Mouse (Mus musculus): Measurements from ENCODE around the gene Hdc. TPM values are rescaled to one million over a fixed set of nuclear protein-coding genes. Genes with fewer than 3 reads are reported as not detected.

Hdc gene
- total RNA-seq, 2 experiments from 2014 or later, result 51.3 to 90.2 TPM

- ATAC-seq (replicated peaks; ENCODE audit: poor library complexity), result peak; percentile 68
Measured at GRCm38 (mm10) chr2:126601918-126602600, 17.0 kb downstream of the Hdc start.

DNA sequence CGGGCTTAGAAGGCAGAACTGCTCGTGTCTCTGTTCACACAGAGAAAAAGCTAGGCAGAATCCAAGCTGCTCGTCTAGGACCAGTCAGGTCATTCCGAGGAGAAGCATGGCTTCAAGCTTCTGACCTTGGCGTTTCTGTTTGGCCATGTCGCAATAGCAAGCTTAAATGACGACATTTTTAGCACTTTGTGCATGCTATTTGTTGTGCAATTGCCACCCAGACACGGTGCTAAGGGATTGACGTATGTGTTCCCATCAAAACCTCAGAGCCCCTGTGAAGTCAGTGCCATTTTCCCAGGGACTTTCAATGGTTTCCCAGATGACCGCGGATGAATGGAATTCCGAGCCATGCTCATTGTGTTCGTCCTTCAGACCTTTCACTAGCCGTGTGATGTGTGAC, 18.6 kb downstream of the Hdc start:
- ATAC-seq (replicated peaks; ENCODE audit: poor library complexity), result peak; percentile 38

- peak; percentile 54 for ATAC-seq (replicated peaks; ENCODE audit: poor library complexity)
Measured at GRCm38 (mm10) chr2:126599005-126599404, 20.1 kb downstream of the Hdc start.

GRCm38 (mm10) chr2:126598359-126598758, 20.7 kb downstream of the Hdc start:
- no peak for ATAC-seq (replicated peaks; ENCODE audit: poor library complexity)

DNA sequence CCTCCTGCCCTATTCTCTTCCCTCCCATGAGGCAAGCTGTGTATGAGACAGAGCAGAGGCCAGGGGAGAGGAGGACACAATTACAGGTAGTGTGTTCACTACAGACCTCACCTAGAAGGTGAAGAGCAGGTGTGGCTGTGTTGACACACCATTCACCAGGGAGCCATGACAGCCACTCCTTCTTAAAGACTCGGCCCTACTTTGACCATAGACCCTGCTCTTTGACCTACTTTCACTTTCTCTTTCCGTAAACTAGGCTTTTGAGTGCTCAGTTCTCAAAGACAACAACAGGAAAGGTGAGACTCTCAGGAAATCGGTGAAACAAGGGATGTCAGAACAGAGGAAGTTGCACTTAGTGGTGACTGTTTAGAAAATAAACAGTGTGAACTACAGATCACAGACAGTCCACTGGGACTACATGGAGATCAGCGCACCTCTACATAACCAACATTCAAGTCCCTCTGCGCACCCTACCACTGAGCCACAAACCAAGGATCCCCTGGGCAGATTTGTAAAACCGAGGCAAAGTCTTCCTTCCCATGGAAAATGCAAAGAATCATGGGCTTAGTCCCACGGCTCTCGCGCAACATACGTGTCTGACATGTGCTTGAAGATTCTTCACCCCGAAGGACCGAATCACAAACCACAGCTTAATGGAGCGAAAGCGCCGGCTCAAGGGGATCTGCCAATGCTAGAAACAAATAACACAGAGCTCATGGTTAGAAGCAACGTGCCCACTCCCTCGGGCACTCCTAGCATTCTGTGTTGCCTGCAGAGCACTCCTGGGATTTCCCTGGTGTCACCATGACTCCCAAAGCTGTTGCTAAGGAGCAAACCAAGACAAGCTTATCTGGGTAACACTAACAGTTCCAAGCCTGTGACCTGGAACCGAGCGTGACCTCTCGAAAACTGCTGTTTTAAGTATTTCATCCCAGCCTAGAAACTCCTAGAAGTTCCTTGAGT, 21.5 kb downstream of the Hdc start:
- no peak for ATAC-seq (replicated peaks; ENCODE audit: poor library complexity)

DNA sequence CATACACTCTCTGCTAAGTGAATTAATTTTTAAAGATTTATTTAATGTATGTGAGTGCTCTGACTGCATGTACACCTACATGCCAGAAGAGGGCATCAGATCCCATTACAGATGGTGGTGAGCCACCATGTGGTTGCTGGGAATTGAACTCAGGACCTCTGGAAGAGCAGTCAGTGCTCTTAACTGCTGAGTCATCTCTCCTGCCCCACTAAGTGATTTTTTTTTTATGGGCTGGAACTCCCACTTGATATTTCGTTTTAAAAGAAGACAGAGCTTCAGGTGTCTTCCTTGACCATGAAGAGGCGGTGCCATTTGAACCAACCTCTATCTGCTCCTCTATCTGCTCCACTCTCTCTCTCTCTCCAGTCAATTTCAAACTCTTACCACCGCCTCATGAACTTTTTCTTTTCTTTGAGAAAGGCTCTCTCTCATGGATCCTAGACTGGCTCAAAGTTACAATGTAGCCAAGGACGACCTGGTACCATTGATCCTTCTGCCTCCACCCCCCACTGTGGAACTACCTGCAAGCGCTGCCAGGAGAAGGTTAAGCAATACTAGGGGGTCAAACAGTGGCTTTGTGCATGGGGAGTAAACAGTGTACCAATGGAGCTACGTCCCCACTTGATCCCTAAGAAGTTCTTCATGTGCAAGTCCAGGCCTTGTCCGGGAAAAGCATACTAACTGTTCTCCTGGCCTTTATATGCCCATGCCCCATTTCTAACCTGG, 22.6 kb downstream of the Hdc start:
- ATAC-seq (replicated peaks; ENCODE audit: poor library complexity), result no peak

DNA sequence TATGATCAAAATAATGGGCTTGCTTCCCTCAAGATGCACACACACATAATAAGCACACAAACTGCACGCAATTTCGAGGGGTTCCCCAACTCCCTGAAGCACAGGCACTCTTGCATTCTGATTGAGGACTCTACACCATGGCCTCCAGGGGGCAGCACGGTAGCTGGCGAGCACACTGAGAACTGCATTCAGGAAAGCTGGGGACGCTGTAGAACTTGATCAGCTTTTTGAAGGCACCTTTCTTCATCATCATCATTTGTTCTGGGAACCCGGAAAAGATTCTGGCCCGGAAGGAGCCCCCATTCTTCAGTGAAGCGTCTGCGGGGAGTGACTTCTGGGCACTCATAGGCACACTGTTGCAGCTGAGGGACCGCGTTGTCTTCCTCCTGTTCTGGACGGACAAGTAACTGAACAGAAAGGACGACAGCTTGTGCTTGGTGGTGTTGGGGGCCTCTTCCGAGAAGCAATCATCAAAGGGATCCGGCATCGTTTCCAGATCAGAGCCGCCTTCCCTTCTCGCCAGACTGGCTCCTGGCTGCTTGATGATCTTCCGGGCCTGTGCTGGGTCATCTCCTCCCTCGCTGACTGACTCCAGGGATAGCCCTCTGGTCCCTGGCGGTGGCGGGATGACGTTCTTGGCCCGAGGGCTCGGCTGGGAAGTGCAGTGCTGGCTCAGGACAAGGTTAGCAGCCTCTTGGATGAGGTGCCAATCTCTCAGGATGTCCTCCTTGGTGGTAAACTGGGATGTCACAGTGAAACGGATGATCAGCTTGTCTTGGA, 25.1 kb downstream of the Hdc start:
- ATAC-seq (replicated peaks; ENCODE audit: poor library complexity), result peak; percentile 96

GRCm38 (mm10) chr2:126591304-126591703, 27.8 kb downstream of the Hdc start:
- no peak for ATAC-seq (replicated peaks; ENCODE audit: poor library complexity)

GRCm38 (mm10) chr2:126587468-126587867, 31.6 kb downstream of the Hdc start:
- ATAC-seq (replicated peaks; ENCODE audit: poor library complexity), result peak; percentile 87

- no peak for ATAC-seq (replicated peaks; ENCODE audit: poor library complexity)
Measured at GRCm38 (mm10) chr2:126584621-126585369, 34.3 kb downstream of the Hdc start.

DNA sequence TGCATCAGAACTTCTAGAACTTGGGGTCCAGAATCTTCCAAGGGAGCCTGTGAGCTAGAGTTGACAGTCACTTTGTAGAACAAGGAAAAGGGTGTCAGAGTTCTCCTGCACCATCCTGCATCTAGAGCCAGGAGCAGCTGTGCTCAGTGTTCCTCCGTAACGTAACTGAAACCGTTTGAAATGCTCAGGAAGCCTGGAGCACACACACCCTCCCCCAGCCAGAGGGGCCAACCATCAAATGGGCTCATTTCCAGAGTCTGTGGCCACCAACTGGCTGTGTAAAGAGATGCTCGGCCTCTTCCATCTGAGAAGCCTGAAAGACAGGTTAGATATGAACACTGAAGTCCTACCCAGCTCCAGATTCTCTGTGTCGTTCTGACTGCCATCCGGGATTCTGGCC, 35.1 kb downstream of the Hdc start:
- ATAC-seq (replicated peaks; ENCODE audit: poor library complexity), result peak; percentile 45

- no peak for ATAC-seq (replicated peaks; ENCODE audit: poor library complexity)
Measured at GRCm38 (mm10) chr2:126579282-126579681, 39.8 kb downstream of the Hdc start.

DNA sequence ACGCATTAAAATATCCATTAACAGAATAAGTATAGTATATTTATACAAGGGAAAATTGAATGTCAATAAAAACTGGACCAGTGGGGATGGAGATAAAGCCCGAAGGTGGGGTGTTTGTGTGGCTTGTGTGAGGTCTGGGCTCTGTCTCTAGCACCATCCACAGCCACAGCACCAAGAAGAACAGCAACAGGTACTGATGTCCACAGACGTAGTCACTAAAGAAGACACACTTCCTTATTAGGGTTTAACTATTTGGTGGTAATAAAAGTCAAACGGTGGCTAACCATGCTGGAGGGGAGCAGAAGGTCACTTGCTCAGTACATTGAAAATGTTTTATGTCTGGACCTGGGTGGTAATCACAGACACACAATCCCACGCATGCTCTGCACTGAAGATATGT, 41.7 kb downstream of the Hdc start:
- no peak for ATAC-seq (replicated peaks; ENCODE audit: poor library complexity)

GRCm38 (mm10) chr2:126575391-126576176, 43.5 kb downstream of the Hdc start:
- no peak for ATAC-seq (replicated peaks; ENCODE audit: poor library complexity)

DNA sequence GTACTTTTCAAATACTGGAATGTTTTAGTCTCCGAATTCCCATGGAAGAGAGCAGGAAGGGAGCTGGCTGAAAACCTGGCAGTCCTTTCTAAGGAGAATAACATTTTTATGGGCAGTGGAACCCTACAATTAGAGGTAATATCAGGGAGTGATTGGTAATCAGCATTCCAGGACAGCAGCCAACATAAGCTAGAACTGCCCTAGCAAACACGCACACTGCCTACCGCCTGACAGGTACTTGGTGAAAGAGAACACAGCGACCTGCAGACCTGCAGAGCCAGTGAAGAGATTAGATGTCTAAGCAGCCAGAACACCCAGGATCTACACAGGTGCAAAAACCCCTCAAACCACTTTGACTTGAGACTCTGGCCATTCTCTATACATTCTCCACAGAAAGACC, 46.4 kb downstream of the Hdc start:
- ATAC-seq (replicated peaks; ENCODE audit: poor library complexity), result no peak

DNA sequence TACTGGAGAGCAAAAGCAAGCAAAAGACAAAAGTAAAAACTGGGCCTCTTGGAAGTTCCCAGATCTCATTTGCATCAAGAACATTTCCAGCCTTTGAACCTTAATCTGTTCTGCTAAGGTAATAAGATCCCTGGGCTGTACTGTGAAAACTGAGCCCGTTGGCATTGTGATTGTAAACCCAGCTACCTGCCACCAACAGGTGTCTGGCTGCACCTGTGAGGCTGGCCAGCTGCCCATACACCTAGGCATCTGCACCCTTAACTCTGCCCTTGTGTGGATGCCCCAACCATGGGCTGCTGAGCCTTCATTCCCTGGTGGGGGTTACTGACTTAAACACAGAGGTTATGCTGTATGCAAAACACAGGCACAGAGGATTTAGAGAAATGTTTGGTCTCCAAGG, 46.9 kb downstream of the Hdc start:
- ATAC-seq (replicated peaks; ENCODE audit: poor library complexity), result no peak

- ATAC-seq (replicated peaks; ENCODE audit: poor library complexity), result 0 out of 2 replicates have a peak, but pooled peaks have one; percentile 26
Measured at GRCm38 (mm10) chr2:126563411-126564105, 55.5 kb downstream of the Hdc start.

GRCm38 (mm10) chr2:126560094-126560493, 59.0 kb downstream of the Hdc start:
- no peak for ATAC-seq (replicated peaks; ENCODE audit: poor library complexity)
